Mouse (Mus musculus): ENCODE measurements around the gene Timp3.

Timp3 gene

DNA sequence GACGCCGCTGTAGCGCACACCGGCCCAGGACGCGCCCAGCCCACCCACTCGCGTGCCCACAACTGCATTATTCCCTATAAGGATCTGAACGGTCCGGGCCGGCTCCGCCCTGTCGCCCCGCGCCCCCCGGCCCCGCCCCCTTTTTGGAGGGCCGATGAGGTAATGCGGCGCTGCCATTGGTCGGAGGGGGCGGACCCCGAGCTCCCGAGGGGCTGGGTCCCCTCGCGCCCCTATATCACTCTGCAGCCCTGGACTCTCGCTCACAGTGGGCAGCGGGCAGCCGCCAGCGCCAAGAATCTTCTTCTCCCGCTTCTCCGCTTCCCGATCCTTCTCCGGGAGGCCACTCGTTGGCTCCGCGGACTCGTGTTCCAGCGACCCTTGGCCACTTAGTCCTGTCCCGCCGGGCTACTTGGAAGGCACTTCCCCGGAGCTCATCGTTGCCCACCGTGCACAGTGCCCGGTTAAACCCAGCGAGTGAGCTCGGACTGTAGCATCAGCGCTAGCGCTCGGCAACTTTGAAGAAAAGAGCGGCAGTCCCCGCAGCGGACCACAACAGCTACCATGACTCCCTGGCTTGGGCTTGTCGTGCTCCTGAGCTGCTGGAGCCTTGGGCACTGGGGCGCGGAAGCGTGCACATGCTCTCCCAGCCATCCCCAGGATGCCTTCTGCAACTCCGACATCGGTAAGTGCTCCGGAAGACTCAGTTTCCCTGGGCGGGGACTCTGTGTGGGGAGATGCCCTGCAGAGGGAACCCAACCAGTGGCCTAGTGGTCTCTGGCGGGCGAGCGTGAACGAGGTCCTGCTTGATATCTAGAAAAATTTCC is at the start of gene Timp3:
TSS of gene Timp3 (plus strand) at position 80 of the 824 bp plus-strand sequence.
- DNase-seq (ENCODE audit: low spot score in 2 of 2): peak in 1 of 2 experiments; percentile 40

DNA sequence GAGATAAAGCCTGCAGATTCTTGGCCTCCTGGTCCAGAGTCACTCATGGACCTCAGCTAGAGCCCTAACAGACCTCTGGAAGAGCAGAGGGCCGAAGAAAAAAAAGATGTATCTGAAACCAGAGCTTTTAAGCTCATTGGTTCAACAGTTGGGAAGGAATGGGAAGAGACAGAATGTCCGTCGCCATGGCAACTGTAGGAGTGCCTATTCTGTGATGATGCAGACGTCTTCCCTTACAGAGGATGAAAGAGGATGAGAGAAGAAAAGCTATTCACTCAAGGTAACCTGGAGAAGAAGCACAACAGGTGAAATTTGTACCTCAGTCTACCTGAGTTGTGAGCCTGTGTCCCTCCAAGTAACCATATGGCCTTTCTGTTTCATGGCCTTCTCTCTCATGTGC is 44.0 kb upstream of the Timp3 start:
- peak in 1 of 2 experiments; percentile 47 for DNase-seq (ENCODE audit: low spot score in 2 of 2)

DNA sequence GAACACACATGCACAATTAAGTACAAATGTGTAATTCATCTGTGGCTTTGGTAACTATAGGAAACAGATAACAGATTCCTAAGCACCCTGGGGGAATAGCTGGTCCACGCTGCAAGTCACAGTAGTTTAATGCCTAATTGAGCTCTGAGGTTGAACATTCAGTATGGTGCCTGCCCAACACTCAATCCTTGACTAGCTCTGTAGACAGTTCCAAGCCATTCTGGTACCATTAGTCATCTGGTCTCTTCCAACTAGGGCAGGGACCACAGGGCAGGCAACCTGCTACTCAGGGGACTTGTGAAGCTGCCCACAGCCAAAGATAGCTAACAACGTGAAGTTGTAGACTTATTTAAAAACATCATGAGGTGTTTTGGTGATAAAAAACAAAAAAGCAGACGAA is 43.1 kb upstream of the Timp3 start:
- no peak for DNase-seq (ENCODE audit: low spot score in 2 of 2)

DNA sequence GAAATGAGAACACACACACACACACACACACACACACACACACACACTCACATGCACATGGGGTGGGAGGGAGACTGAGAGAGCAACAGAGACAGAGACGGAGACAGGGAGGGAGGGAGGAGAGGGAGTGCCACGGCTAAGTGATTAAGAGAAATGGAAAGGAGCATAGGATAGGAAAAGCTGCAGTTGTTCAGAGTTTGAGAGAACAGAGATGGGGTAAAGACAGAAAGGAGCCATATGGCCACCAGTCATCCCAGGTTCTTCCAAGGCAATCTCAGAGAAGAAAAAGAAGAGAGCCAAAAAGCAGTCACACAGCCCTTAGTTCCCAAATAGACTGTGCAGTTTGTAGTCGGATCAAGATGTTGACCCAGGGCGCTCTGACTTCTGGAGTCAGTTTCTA is 42.1 kb upstream of the Timp3 start:
- DNase-seq (ENCODE audit: low spot score in 2 of 2): no peak

DNA sequence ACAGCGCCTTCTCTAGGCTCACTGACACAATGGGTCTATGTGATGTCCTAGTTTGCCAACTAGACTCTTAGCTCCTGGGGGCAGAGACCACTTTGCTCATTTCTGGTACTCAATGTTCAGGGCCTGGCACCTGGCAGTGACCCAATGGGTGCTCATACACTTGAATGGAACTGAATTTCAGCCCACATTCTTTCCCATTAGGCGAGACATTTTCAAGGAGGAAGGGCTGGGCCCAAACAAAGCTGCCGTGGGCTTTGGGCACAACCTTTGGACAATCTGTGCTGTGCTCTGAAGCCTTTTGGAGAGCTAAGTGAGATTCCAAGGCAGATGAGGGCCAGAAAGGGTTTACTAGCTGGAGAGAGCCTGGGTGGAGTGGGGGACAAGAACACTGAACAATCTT is 41.2 kb upstream of the Timp3 start:
- DNase-seq (ENCODE audit: low spot score in 2 of 2): no peak

DNA sequence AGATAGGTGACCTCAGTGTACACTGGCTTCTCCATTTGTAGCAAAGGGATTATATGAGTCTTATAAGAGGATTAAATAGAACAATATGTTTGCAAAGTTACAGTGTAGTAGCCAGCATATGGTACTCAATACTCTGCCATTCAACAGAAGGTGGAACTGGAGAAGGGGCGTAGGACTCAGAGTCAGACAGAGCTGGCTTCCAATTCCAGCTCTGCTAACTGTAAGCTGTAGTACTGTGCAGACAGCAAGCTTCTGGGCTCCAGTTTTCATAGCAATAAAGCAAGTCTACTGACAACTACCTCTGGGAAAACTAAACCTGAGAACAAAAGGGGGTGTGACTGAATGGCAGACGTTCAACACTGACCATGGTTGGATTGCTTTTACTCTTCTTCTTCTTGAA is 38.4 kb upstream of the Timp3 start:
- DNase-seq (ENCODE audit: low spot score in 2 of 2): no peak

DNA sequence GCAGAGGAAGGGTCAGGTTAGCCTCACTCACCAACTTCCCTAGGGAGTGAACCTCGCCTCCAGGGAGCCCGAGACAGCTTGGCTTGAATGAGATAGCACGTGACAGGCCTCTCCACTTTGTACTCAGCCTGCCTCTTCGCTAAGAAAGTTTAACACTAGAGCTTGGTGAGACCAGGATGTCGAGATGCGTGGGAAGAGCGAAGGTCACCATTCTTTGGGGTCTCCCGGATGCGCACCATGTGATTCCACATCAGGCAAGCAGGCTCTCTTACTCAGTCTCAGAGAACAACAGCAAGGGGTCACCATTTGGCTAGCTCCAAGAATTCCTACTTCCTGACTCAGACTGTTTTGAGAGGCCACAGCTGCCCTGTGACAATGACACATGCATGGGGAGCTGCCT is 35.6 kb upstream of the Timp3 start:
- no peak for DNase-seq (ENCODE audit: low spot score in 2 of 2)

DNA sequence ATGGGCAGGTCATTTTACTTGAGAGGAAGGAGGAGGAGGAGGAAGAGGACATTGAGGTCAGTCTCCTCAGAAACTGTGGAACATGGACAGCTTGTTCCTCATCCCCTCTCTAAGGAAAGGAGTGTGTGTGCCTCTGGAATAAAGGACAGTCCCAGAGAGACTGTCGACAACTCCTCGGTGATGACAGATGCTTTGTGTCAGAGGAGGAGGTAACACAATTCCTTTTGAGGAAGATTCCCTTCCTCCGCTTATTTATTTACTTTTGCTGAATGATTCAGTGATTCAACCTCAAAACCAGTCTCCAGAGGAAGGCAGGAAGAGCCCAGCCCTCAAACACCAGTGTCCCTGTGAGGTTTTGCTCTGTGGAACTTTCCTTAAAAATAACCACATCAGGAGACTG is 29.9 kb upstream of the Timp3 start:
- DNase-seq (ENCODE audit: low spot score in 2 of 2): no peak

DNA sequence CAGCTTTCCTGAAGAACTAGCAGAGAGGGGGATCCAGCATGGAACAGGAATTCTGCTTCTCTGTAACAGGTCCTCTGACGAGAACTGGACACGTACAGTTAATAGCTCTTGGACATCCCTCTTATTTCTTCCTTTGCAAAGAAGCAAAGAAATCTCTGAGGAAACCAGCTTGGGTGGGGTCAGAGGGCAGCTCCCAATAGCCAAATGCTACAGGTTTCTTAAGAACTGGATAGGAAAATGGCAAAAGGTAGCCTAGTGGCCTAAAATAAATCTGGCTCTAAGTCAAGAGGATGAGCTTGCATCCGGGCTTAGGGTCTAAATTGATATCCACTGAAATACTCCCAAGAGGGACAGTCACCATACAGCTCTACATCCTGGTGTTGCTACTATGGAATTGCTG is 27.3 kb upstream of the Timp3 start:
- no peak for DNase-seq (ENCODE audit: low spot score in 2 of 2)

DNA sequence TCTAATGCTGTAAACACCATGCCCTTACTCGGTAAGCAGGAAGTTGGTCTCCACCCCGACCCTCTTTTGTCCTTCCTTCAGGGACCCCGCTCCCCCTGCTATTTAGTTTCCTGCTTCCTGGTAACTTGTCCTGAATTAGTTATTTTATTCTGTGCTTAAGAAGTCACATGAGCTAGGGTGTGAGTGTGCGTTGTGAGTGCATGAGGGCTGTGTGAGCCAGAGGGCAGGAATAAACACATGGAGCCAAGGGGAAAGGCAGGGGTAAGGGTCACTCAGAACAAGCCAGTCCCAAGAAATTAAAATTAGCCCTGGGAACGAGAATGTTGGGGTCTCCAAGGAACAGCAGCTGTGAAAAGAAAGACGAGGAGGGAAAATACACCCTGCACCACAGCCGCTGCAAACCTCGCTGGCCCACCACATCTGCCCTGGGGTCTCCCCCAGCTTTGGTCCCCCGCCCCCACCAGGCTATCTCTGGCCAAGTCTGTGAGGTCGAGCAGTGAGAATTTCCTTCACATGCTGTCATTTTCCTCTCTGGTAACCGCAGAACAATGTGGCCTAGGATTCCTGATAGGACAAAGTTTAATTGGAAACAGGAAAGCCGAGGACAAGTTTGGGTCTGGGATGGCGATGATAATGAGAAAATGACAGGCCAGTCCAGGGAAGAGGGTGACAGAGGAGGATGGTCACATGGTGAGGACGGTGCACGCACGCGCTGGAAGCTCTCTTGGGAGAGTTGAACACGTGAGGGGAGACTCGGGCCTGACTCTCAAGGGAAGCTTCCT is 26.6 kb upstream of the Timp3 start:
- DNase-seq (ENCODE audit: low spot score in 2 of 2): no peak

DNA sequence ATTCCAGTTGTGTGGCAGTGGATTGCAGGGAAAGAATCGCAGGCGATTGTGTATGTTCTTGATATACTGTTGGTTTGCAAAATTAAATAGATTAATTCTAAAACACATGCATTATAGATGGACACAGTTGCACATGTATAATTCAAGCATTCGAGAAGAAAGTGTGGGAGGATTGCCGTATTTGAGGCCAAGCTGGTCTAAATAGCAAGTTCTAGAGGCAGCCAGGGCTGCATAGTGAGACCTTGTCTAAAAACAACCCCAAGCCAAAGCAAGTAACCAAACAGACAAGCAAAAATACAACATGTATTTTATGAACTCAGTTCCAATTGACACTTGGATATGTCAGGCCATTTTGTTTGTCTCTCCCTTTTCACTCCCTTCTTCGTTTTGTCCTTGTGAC is 24.6 kb upstream of the Timp3 start:
- no peak for DNase-seq (ENCODE audit: low spot score in 2 of 2)

DNA sequence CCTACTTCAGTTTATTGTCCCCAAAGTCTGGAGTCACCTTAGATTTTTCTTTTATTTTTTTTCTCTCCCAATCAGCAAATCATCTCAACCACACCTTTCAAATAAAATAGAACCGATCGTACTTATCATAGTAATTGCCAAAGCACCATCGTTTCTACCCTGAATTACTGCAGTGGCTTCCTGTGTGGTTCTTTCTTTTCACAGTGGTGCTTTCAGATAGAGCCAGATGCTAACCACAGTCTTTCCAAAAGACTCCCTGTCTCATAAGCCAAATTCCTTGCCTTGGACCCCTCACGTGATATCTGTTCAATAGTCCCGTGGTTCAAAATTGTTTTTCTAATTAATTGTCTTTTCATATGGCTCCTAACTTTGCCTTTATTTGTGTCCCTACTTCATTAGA is 22.8 kb upstream of the Timp3 start:
- no peak for DNase-seq (ENCODE audit: low spot score in 2 of 2)

DNA sequence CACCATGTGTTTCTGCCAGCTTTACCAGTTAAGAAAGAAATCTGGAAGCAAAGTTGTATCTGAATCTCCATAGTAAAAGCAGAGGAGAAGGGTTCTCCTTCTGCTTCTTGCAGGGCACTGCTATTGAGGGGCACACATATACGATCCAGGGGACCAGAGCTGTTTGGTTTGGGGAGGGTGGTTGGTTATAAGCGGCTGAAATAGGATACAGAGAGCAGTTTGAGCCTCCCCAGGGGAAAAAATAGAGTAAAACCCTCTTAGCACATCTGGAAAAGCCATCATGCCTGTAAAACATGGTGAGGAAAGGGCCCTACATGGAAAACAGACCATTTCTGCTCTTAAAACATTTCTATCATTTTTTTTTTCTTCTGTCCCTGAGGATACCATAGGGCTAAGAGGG is 21.7 kb upstream of the Timp3 start:
- DNase-seq (ENCODE audit: low spot score in 2 of 2): no peak

DNA sequence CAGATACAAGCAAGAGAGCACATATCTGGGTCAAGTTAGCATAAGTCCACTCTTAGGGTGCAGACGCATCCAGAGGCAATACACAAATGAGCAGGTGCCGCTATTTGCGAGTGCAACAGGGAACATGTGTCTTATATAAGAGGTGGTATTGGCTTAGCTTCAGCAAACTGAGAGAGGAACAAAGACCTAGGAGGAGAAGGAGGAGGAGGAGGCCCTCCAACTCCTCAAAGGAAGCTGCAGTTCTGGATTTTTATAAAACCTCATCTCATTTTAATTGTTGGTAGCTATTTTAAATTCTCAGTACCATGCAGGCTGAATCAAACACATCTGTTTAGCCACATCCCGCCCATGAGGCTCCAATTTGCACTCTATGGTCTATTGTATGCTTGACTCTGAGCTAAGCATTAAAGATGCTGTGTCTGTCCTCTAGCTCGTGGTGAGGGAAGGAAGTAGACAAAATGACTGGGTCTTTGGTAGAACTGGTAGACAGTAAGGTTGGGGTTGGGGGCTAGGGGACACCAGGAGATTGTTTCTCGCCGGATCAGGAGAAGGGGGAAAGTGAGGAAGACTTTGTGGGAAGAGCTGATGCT is 20.5 kb upstream of the Timp3 start:
- peak; percentile 42 to 46 for DNase-seq (ENCODE audit: low spot score in 2 of 2)

DNA sequence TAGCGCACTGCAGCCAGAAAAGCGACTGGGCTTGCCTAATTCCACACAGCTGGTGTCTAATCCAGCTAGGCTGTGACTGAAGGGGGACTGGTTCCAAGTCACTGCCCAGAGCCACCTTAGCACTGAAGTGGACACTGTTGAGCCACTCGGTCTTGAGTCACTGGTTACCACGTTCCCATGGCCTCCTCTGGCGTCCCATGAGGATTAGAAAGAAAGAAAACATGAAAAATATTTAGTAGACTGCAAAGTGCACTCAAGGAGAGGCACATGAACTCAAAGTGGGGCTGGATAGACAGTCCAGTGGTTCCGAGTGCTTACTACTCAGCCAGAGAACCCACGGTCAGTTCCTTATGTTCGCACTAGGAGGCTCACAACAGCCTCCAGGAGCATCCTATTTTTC is 18.9 kb upstream of the Timp3 start:
- no peak for DNase-seq (ENCODE audit: low spot score in 2 of 2)

DNA sequence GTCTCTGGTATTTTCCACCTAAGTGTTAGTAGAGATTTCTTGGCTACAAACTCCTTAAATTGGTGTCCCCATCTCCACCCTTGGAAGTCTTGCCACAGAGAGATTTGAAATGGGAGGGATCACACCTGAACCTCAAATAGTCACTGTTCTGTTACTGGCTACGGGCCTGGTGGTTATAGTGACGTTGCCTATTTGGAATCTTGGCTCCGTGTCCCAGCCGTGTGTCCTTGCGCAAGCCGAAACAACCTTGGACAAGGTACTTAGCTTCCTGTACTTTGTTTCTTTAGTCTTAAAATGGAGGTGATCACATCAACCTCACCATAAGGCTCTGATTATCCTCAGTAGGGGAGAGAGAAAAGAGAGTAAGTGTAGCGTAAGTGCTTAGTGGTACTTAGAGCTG is 13.7 kb upstream of the Timp3 start:
- no peak for DNase-seq (ENCODE audit: low spot score in 2 of 2)

DNA sequence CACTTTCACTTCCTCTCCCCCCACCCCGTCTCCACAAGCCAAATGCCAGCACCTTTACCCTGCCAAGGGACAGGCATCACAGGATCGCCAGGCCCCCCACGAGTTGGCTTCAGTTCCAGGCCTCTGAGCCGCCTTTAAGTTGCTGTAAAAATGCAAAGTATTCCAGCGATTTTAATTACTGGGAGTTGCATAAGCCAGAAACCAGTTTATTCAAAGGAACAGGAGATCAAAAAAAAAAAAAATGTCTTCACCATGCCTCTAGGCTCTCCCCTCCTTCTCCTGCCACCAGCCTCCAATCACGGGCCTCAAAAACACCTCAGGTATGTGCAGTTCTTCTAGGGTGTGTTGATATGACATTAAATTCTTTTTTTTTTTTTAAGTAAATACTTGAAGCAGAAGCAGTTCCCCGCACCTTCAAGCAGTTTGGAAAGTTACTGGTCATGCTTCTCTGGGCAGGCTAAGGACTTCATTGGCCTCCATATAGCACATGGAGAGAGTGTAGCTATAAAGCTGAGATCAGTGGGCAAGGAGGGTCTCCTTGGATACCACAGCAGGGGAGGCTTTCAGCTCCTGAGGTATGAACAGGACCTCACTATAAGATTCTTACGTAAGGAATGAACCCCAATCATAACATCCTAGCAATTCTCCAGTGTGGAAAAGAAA is 9.9 kb upstream of the Timp3 start:
- no peak for DNase-seq (ENCODE audit: low spot score in 2 of 2)

DNA sequence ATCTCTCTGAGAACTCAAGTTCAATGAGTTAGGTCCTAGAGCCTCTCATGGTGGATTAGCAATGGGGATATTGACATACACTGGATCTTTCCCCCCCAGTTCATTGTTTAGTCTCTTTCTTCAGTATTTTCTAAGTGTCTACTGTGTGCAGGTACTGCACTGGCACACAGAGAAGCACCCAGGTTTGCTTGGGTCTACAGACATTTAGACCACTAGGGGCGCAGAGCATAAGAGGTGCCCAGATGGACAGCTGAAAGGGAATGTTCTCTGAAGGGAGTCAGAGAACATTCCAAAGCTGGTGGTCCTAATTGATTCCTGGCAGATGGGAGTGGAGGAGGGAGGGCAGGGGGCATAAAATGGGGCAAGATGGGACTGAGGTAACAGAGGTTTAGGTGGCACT is 6.3 kb upstream of the Timp3 start:
- no peak for DNase-seq (ENCODE audit: low spot score in 2 of 2)

DNA sequence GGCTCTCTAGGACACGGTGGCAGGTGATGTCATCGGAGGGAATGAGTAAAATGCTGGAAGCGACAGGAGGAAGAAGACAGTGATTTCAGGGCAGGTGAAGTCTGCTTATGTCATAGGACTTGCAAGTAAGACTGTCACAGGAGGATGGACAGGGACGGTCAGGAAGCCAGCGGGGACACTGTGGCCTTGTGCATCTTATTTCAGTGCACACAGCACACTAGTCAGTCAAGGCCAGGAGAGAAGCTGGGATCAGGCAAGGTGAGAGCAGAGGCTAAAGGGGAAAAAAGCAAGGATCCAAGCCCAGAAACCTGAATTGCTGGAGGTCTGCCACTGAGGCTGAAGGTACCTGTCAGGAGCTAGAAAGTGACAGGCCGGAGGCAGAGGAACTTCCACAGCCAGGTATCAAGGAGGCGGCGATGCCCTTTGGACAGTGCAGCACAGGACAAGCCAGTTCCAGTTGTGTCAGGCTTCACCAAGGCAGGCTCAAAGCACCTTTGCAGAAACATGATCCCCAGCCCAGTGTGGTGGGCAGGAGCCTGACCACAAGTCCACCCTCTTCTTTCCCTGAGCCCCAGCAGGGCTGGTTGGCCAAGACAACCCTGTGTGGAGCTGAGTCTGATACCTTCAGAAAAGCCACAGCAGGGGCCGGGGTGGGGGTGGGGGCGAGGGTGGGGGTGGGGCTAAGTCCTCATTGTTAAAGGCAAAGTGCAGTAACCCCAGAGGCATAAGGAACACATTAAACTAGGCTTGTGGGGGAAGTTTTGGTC is 5.4 kb upstream of the Timp3 start:
- DNase-seq (ENCODE audit: low spot score in 2 of 2): no peak

DNA sequence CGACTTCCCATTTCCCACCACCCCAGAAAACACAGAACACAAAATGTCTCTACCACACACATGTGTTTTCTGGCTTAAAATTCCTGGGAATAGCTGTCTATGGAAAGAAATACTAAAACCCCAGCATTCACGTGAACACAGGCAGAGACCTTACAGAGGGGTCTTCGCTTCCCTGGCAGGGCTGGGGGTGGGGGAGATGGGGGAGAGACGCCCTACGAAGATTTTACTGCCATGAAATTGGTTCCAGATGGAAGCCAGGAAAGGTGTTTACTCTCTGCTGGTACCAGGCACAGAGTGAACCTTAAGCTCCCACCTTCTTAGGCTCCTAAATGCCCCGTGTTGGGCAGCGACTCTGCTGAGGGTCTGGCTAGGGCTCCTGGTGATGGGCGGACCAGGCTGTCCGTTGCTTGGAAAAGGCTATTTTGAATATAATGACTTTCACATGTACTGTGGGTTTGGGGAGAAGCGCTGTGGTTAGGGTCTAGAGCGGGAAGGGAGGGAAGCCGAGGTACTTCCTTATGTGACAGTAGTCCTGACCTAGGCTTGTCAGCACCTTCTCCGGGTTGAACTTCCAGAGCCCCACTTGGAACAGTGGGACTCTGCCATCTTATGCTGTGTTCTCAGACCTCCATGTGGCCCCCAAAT is 4.6 kb upstream of the Timp3 start:
- no peak for DNase-seq (ENCODE audit: low spot score in 2 of 2)

DNA sequence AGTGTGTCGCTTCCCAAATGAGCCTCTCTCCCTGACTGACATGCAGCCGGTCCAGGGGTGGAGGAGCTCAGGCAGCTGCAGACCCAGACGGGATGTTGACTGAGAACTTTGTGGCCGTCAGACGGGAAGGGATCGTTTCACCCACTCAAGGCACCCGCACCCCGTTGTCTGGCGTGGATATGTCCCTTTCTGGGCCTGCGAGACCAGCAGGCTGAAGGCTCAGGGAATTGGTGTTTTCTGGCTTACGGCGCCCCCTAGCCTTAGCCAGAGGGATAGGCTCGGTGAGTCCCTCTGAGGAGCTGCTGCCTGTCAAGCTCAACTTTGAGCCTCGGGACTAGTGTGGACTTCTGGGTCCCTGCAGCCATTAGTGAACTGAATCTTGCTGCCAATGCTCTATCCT is 4.1 kb upstream of the Timp3 start:
- peak in 1 of 2 experiments; percentile 70 for DNase-seq (ENCODE audit: low spot score in 2 of 2)
